Mouse (Mus musculus) CH12.LX (cell line): ENCODE results near the gene Elovl5. TPM values are rescaled to one million over a fixed set of nuclear protein-coding genes. Genes with fewer than 3 reads are reported as not detected.

Experiments used
- DNase-seq: peaks from one replicate; pipeline ENCODE4 v3.0.0-alpha.2; 2013; ENCODE audit errors: extremely low read depth
- H3K27ac ChIP-seq: 2 replicates; pipeline ENCODE4 v1.5.1; 2012; ENCODE audit warnings: low read depth, mild to moderate bottlenecking, control low read depth, moderate library complexity; ENCODE audit not compliant: insufficient read depth
- H3K27me3 ChIP-seq: replicated peaks from 2 replicates; pipeline ENCODE3; 2012; ENCODE audit warnings: inconsistent platforms
- H3K36me3 ChIP-seq, 2 experiments: replicated peaks in 1 of 2; 2 replicates each; pipeline versions ENCODE3 to v1.6.1; 2012; ENCODE audit warnings: inconsistent platforms in 1 of 2, low read length in 1 of 2, mild to moderate bottlenecking in 1 of 2, mixed read lengths in 1 of 2, moderate library complexity in 1 of 2; ENCODE audit not compliant: control insufficient read depth in 1 of 2, insufficient read depth in 1 of 2
- H3K4me1 ChIP-seq, 2 experiments: 2 replicates each; pipeline ENCODE4 v1.6.1; 2012; ENCODE audit warnings: inconsistent platforms in 1 of 2, moderate library complexity in 1 of 2; ENCODE audit not compliant: insufficient read depth in 2 of 2, control insufficient read depth in 1 of 2
- H3K4me2 ChIP-seq: 2 replicates; pipeline ENCODE4 v1.6.1; 2012; ENCODE audit warnings: low read depth, mild to moderate bottlenecking, control low read depth; ENCODE audit not compliant: poor library complexity, insufficient read depth, severe bottlenecking
- H3K4me3 ChIP-seq, 3 experiments: fragments of 150-350 bp in 1 of 3; sonication (generic) in 1 of 3; replicated peaks in 1 of 3; 2 replicates each; pipeline versions ENCODE3 to v1.5.1; 2011 to 2012; ENCODE audit warnings: low read depth in 2 of 3, low read length in 2 of 3, mild to moderate bottlenecking in 2 of 3, moderate library complexity in 2 of 3, control low read depth in 1 of 3, improper control_type of control experiment in 1 of 3, inconsistent platforms in 1 of 3, mixed read lengths in 1 of 3; ENCODE audit not compliant: poor library complexity in 1 of 3
- H3K79me2 ChIP-seq: replicated peaks from 2 replicates; pipeline ENCODE4 v1.6.1; 2012; ENCODE audit warnings: mild to moderate bottlenecking, moderate library complexity; ENCODE audit not compliant: control insufficient read depth, poor library complexity, insufficient read depth, severe bottlenecking; ENCODE audit errors: extremely low read depth
- H3K9ac ChIP-seq: 2 replicates; pipeline ENCODE4 v1.6.1; 2012; ENCODE audit warnings: low read depth, mild to moderate bottlenecking, control low read depth, moderate library complexity; ENCODE audit not compliant: insufficient read depth
- H3K9me3 ChIP-seq: replicated peaks from 2 replicates; pipeline ENCODE3; 2012; ENCODE audit warnings: low read length, inconsistent platforms, mixed read lengths
- BHLHE40 ChIP-seq: IDR thresholded peaks from 2 replicates; pipeline ENCODE4 v1.6.1; 2011; ENCODE audit warnings: mild to moderate bottlenecking, low read depth, low read length, improper control_type of control experiment
- CHD1 ChIP-seq: IDR thresholded peaks from 2 replicates; pipeline ENCODE4 v1.6.1; 2012; ENCODE audit warnings: low read depth, low read length, improper control_type of control experiment, inconsistent platforms
- CHD2 ChIP-seq: IDR thresholded peaks from 2 replicates; pipeline ENCODE4 v1.6.1; 2011; ENCODE audit warnings: low read length, improper control_type of control experiment
- CTCF ChIP-seq, 2 experiments: IDR thresholded peaks in 1 of 2; conservative IDR thresholded peaks in 1 of 2; 2 replicates each; pipeline ENCODE4 v1.5.1; 2011 to 2012; ENCODE audit warnings: low read depth in 2 of 2, low read length in 2 of 2, improper control_type of control experiment in 1 of 2, inconsistent platforms in 1 of 2, mild to moderate bottlenecking in 1 of 2, moderate library complexity in 1 of 2
- E2F4 ChIP-seq: IDR thresholded peaks from 2 replicates; pipeline ENCODE4 v1.6.1; 2011; ENCODE audit warnings: low read depth, low read length, improper control_type of control experiment; ENCODE audit not compliant: insufficient replicate concordance
- ELF1 ChIP-seq: IDR thresholded peaks from 2 replicates; pipeline ENCODE4 v1.6.1; 2014; ENCODE audit warnings: low read depth, mild to moderate bottlenecking, inconsistent platforms, low read length, improper control_type of control experiment
- EP300 ChIP-seq: IDR thresholded peaks from 2 replicates; pipeline ENCODE4 v1.6.1; 2011; ENCODE audit warnings: low read length, improper control_type of control experiment
- ETS1 ChIP-seq: conservative IDR thresholded peaks from 2 replicates; pipeline ENCODE4 v1.6.1; 2012; ENCODE audit warnings: low read depth, mild to moderate bottlenecking, inconsistent platforms, low read length, improper control_type of control experiment, moderate library complexity
- IRF4 ChIP-seq: IDR thresholded peaks from 2 replicates; pipeline ENCODE4 v1.6.1; 2014; ENCODE audit warnings: low read depth, mild to moderate bottlenecking, inconsistent platforms, low read length, improper control_type of control experiment
- JUN ChIP-seq: IDR thresholded peaks from 2 replicates; pipeline ENCODE4 v1.6.1; 2011; ENCODE audit warnings: low read depth, mild to moderate bottlenecking, low read length, improper control_type of control experiment, moderate library complexity; ENCODE audit not compliant: insufficient read depth
- JUND ChIP-seq: conservative IDR thresholded peaks from 2 replicates; pipeline ENCODE4 v1.6.1; 2011; ENCODE audit warnings: low read depth, low read length, improper control_type of control experiment
- KAT2A ChIP-seq: IDR thresholded peaks from 2 replicates; pipeline ENCODE4 v1.6.1; 2012; ENCODE audit warnings: low read length, improper control_type of control experiment, inconsistent platforms; ENCODE audit not compliant: insufficient replicate concordance
- MAFK ChIP-seq: IDR thresholded peaks from 2 replicates; pipeline ENCODE4 v1.6.1; 2011; ENCODE audit warnings: low read length, improper control_type of control experiment; ENCODE audit not compliant: insufficient replicate concordance
- MAX ChIP-seq: IDR thresholded peaks from 2 replicates; pipeline ENCODE4 v1.6.1; 2011; ENCODE audit warnings: low read length, improper control_type of control experiment
- MAZ ChIP-seq: IDR thresholded peaks from 2 replicates; pipeline ENCODE4 v1.6.1; 2012; ENCODE audit warnings: low read depth, mild to moderate bottlenecking, inconsistent platforms, low read length, improper control_type of control experiment, moderate library complexity
- MEF2A ChIP-seq: IDR thresholded peaks from 2 replicates; pipeline ENCODE4 v1.6.1; 2014; ENCODE audit warnings: low read depth, mild to moderate bottlenecking, inconsistent platforms, low read length, improper control_type of control experiment, borderline replicate concordance
- MXI1 ChIP-seq: IDR thresholded peaks from 2 replicates; pipeline ENCODE4 v1.6.1; 2011; ENCODE audit warnings: mild to moderate bottlenecking, low read depth, low read length, improper control_type of control experiment
- NRF1 ChIP-seq: IDR thresholded peaks from 2 replicates; pipeline ENCODE4 v1.6.1; 2014; ENCODE audit warnings: low read depth, mild to moderate bottlenecking, inconsistent platforms, low read length, improper control_type of control experiment, moderate library complexity
- PAX5 ChIP-seq: IDR thresholded peaks from 2 replicates; pipeline ENCODE4 v1.6.1; 2012; ENCODE audit warnings: low read length, inconsistent platforms, mixed read lengths
- POLR2A ChIP-seq: IDR thresholded peaks from 2 replicates; pipeline ENCODE4 v1.6.1; 2011; ENCODE audit warnings: low read depth, mild to moderate bottlenecking, improper control_type of control experiment, low read length
- POLR2AphosphoS2 ChIP-seq: IDR thresholded peaks from 2 replicates; pipeline ENCODE4 v1.6.1; 2011; ENCODE audit warnings: low read depth, low read length, improper control_type of control experiment
- RAD21 ChIP-seq: IDR thresholded peaks from 2 replicates; pipeline ENCODE4 v1.6.1; 2011; ENCODE audit warnings: low read depth, mild to moderate bottlenecking, low read length, improper control_type of control experiment, moderate library complexity
- RCOR1 ChIP-seq: conservative IDR thresholded peaks from 2 replicates; pipeline ENCODE4 v1.6.1; 2012; ENCODE audit warnings: low read depth, mild to moderate bottlenecking, inconsistent platforms, low read length, improper control_type of control experiment
- SIN3A ChIP-seq: IDR thresholded peaks from 2 replicates; pipeline ENCODE4 v1.6.1; 2012; ENCODE audit warnings: low read length, improper control_type of control experiment, inconsistent platforms
- SMC3 ChIP-seq: IDR thresholded peaks from 2 replicates; pipeline ENCODE4 v1.6.1; 2011; ENCODE audit warnings: low read depth, low read length, improper control_type of control experiment
- TBP ChIP-seq: conservative IDR thresholded peaks from 2 replicates; pipeline ENCODE4 v1.6.1; 2011; ENCODE audit warnings: low read depth, low read length, improper control_type of control experiment
- TCF12 ChIP-seq: IDR thresholded peaks from 2 replicates; pipeline ENCODE4 v1.6.1; 2014; ENCODE audit warnings: low read depth, mild to moderate bottlenecking, inconsistent platforms, low read length, improper control_type of control experiment
- UBTF ChIP-seq: IDR thresholded peaks from 2 replicates; pipeline ENCODE4 v1.6.1; 2012; ENCODE audit warnings: low read depth, mild to moderate bottlenecking, inconsistent platforms, low read length, improper control_type of control experiment, moderate library complexity
- USF1 ChIP-seq: IDR thresholded peaks from 2 replicates; pipeline ENCODE4 v1.6.1; 2014; ENCODE audit warnings: low read depth, mild to moderate bottlenecking, inconsistent platforms, low read length, improper control_type of control experiment
- USF2 ChIP-seq: conservative IDR thresholded peaks from 2 replicates; pipeline ENCODE4 v1.6.1; 2011; ENCODE audit warnings: low read depth, low read length, improper control_type of control experiment
- ZKSCAN1 ChIP-seq: IDR thresholded peaks from 2 replicates; pipeline ENCODE4 v1.6.1; 2012; ENCODE audit warnings: low read depth, inconsistent platforms, low read length, improper control_type of control experiment, borderline replicate concordance
- ZMIZ1 ChIP-seq: IDR thresholded peaks from 2 replicates; pipeline ENCODE4 v1.6.1; 2012; ENCODE audit warnings: low read depth, mild to moderate bottlenecking, inconsistent platforms, low read length, improper control_type of control experiment
- dilution Hi-C: fragments of 300-500 bp; cut with MboI; formaldehyde crosslinking; loops from 2 replicates; pipeline ENCODE4 v1.14.3; 2020; ENCODE audit warnings: low sequenced_read_pairs; ENCODE audit not compliant: extremely low pct_unique_long_range_greater_than_20kb, extremely low pct_ligation_motif_present
- in situ Hi-C: fragments of 300-500 bp; cut with MboI; formaldehyde crosslinking; loops from 3 replicates; pipeline ENCODE4 v1.14.3; 2019; ENCODE audit warnings: low sequenced_read_pairs, low pct_ligation_motif_present, low pct_unique_long_range_greater_than_20kb, mixed read lengths
- polyA plus RNA-seq: library from polyadenylated mRNA; unstranded; fragments of >175 nt; gene quantifications from 2 replicates; pipeline ENCODE4 v1.2.1, GENCODE M21; 2012; ENCODE audit warnings: low read depth; ENCODE audit not compliant: insufficient read length
- total RNA-seq, 2 experiments: library from RNA; depleted of rRNA; stranded (reverse); fragments of 300-350 nt in 1 of 2; fragments of >200 nt in 1 of 2; gene quantifications; 2 replicates each; pipeline ENCODE4 v1.2.3; 2012 to 2014

Elovl5 gene
- total and polyA plus RNA-seq, 3 experiments = 44.0 to 122 (median 63.0) TPM

- TF ChIP-seq RAD21 (no peak), MEF2A (no peak), MAZ (no peak), ZKSCAN1 (no peak), UBTF (no peak), JUN (no peak), CTCF (conservative IDR thresholded peaks at IDR 0.05 in 1 of 2, IDR thresholded peaks at IDR 0.05 in 1 of 2; ENCODE audit: low read depth in 2 of 2, low read length in 2 of 2) (no peak), PAX5 (no peak), ZMIZ1 (no peak), NRF1 (no peak), CHD1 (no peak), SMC3 (no peak), MAFK (no peak), SIN3A (no peak), CHD2 (no peak), TBP (no peak), POLR2A (no peak), MAX (no peak), USF2 (no peak)
- Histone ChIP-seq H3K9ac (no peak overlapping the region), H3K27me3 (no peaks in the 10 kb centered on the region), H3K27ac (no peak overlapping the region), H3K4me2 (no peak overlapping the region), H3K36me3 (no peaks in the 10 kb centered on the region), H3K9me3 (no peaks in the 10 kb centered on the region), H3K79me2 (no peaks in the 10 kb centered on the region), H3K4me1 (peaks cover 0 to 7% of the 10 kb centered on the region in 2 experiments; a peak in 1 of 4 replicates), H3K4me3 (no peak overlapping the region)
- in situ Hi-C loops (no loop called here), dilution Hi-C loops (no loop called here)
- DNase-seq = no peak
Measured at GRCm38 (mm10) chr9:77904133-77904532, 13.0 kb upstream of the Elovl5 start.

- H3K9ac ChIP-seq = peak overlapping the region; percentile 54
- dilution Hi-C loops (no loop called here), in situ Hi-C loops (loop anchor here (5.0 kb wide), 1 partner anchor 82 kb away; no protein-coding TSS in a partner anchor)
- peaks cover 7% of the 10 kb centered on the region for H3K79me2 ChIP-seq
- no peaks in the 10 kb centered on the region for H3K36me3 ChIP-seq
- DNase-seq = peak; percentile 62
- no peak for TF ChIP-seq ELF1
- peak; percentile 18; the same call in 1 of the 2 replicates for TF ChIP-seq MAZ
- TF ChIP-seq E2F4 = no peak
- no peak for TF ChIP-seq RAD21
- 0 out of 2 replicates have a peak, but pooled peaks have one; percentile 7 for TF ChIP-seq MEF2A
- TF ChIP-seq BHLHE40 = no peak
- TF ChIP-seq TCF12 = no peak
- TF ChIP-seq IRF4 = no peak
- no peak for TF ChIP-seq PAX5
- TF ChIP-seq POLR2AphosphoS2 = no peak
- no peak for TF ChIP-seq RCOR1
- 0 out of 2 replicates have a peak, but pooled peaks have one; percentile 55 for TF ChIP-seq UBTF
- TF ChIP-seq JUND = no peak
- TF ChIP-seq MXI1 = no peak; the same call in 1 of the 2 replicates
- no peak for TF ChIP-seq NRF1
- no peak for TF ChIP-seq EP300
- TF ChIP-seq KAT2A = no peak
- TF ChIP-seq USF1 = no peak
- TF ChIP-seq ETS1 = no peak
- no peak; the same call in 1 of the 2 replicates for TF ChIP-seq CHD1
- TF ChIP-seq MAX = peak; percentile 27; the same call in 1 of the 2 replicates
- no peaks in the 10 kb centered on the region for H3K9me3 ChIP-seq
- H3K27ac ChIP-seq = peak overlapping the region; percentile 82
- H3K4me2 ChIP-seq = peak overlapping the region; percentile 85
- peaks cover 7 to 32% of the 10 kb centered on the region in 2 experiments for H3K4me1 ChIP-seq
- no peaks in the 10 kb centered on the region for H3K27me3 ChIP-seq
- H3K4me3 ChIP-seq = peak overlapping the region; percentile 59 to 98 (median 73)
Measured at GRCm38 (mm10) chr9:77909572-77910269, 7.4 kb upstream of the Elovl5 start.
